Mouse (Mus musculus) large intestine, adult 2 months (tissue): ENCODE data around the gene Cacna2d3. TPM values are rescaled to one million over a fixed set of nuclear protein-coding genes. Genes with fewer than 3 reads are reported as not detected.

Source experiments
- DNase-seq: peaks from one replicate; pipeline ENCODE4 v3.0.0-alpha.2; 2012; ENCODE audit warnings: low read depth, low spot score
- WGBS: fragments of 180-500 bp; shearing (Covaris S2); methylation state at CpG from one replicate; pipeline ENCODE4 v1.1.7; 2018; 5-methylcytosine and 5-hydroxymethylcytosine counted together
- polyA plus RNA-seq: library from polyadenylated mRNA; depleted of rRNA; stranded (reverse); fragments of >200 nt; gene quantifications from 2 replicates; pipeline ENCODE4 v1.2.3, GENCODE M21; 2012

Cacna2d3 gene
- polyA plus RNA-seq, 1 experiment, result 1.6 TPM

GRCm38 (mm10) chr14:29296185-29296754 is 425.4 kb downstream of the Cacna2d3 start:
- WGBS, result 76% methylated on average over 2 of the region's 2 CpGs
- DNase-seq, result no peak

- DNase-seq, result no peak
- WGBS, result 86% methylated on average over 1 of the region's 1 CpGs
These were observed 442.8 kb downstream of the Cacna2d3 start for GRCm38 (mm10) chr14:29278901-29279300.

- WGBS, result 46% methylated on average over 2 of the region's 2 CpGs
- DNase-seq, result no peak
These were observed 443.3 kb downstream of the Cacna2d3 start for GRCm38 (mm10) chr14:29278401-29278800.

GRCm38 (mm10) chr14:29277701-29278100 is 444.0 kb downstream of the Cacna2d3 start:
- DNase-seq, result no peak
- 43% methylated on average over 2 of the region's 2 CpGs for WGBS

- no peak for DNase-seq
These were observed 447.8 kb downstream of the Cacna2d3 start for GRCm38 (mm10) chr14:29273890-29274289.

- DNase-seq, result no peak
- 89% methylated on average over 5 of the region's 5 CpGs for WGBS
These were observed 451.1 kb downstream of the Cacna2d3 start for GRCm38 (mm10) chr14:29270541-29270940.

- no peak for DNase-seq
- 21% methylated on average over 2 of the region's 2 CpGs for WGBS
These were observed 451.8 kb downstream of the Cacna2d3 start for GRCm38 (mm10) chr14:29269816-29270215.

- no peak for DNase-seq
- WGBS, result 47% methylated on average over 5 of the region's 5 CpGs
These were observed 453.1 kb downstream of the Cacna2d3 start for GRCm38 (mm10) chr14:29268609-29269008.

GRCm38 (mm10) chr14:29267233-29267874 is 454.3 kb downstream of the Cacna2d3 start:
- no peak for DNase-seq
- WGBS, result 57% methylated on average over 5 of the region's 5 CpGs

GRCm38 (mm10) chr14:29260621-29261020 is 461.0 kb downstream of the Cacna2d3 start:
- WGBS, result 49% methylated on average over 1 of the region's 1 CpGs

GRCm38 (mm10) chr14:29243516-29243915 is 478.1 kb downstream of the Cacna2d3 start:
- WGBS, result 76% methylated on average over 2 of the region's 2 CpGs
- no peak for DNase-seq

More at GRCm38 (mm10) chr14:29260621-29261020, 461.0 kb downstream of the Cacna2d3 start:
- DNase-seq, result no peak

GRCm38 (mm10) chr14:29238446-29238845 is 483.2 kb downstream of the Cacna2d3 start:
- no peak for DNase-seq
- 26% methylated on average over 3 of the region's 3 CpGs for WGBS

GRCm38 (mm10) chr14:29228976-29229716 is 492.5 kb downstream of the Cacna2d3 start:
- 64% methylated on average over 19 of the region's 19 CpGs for WGBS
- no peak for DNase-seq

- DNase-seq, result no peak
These were observed 493.2 kb downstream of the Cacna2d3 start for GRCm38 (mm10) chr14:29228471-29228870.

GRCm38 (mm10) chr14:29227959-29228358 is 493.7 kb downstream of the Cacna2d3 start:
- 77% methylated on average over 2 of the region's 2 CpGs for WGBS
- no peak for DNase-seq

GRCm38 (mm10) chr14:29225754-29226365 is 495.8 kb downstream of the Cacna2d3 start:
- 50% methylated on average over 2 of the region's 2 CpGs for WGBS
- no peak for DNase-seq

- 88% methylated on average over 1 of the region's 1 CpGs for WGBS
- no peak for DNase-seq
These were observed 498.7 kb downstream of the Cacna2d3 start for GRCm38 (mm10) chr14:29223012-29223411.

GRCm38 (mm10) chr14:29222191-29222882 is 499.3 kb downstream of the Cacna2d3 start:
- 70% methylated on average over 4 of the region's 4 CpGs for WGBS
- no peak for DNase-seq

GRCm38 (mm10) chr14:29216106-29216505 is 505.6 kb downstream of the Cacna2d3 start:
- DNase-seq, result no peak
- WGBS, result 83% methylated on average over 1 of the region's 1 CpGs

- 81% methylated on average over 1 of the region's 1 CpGs for WGBS
- no peak for DNase-seq
These were observed 516.7 kb downstream of the Cacna2d3 start for GRCm38 (mm10) chr14:29204967-29205268.
